Mouse (Mus musculus) left cerebral cortex, postnatal 36 days (tissue): ENCODE results near the gene Ndufb7. TPM values are rescaled to one million over a fixed set of nuclear protein-coding genes. Genes with fewer than 3 reads are reported as not detected.
"Not testable (repeated sequence)": the region's sequence is repeated elsewhere in the genome, so short reads cannot be mapped to it uniquely, and the experiment has no call there.

Experiments
- DNase-seq, 2 experiments: peaks; one replicate each; pipeline ENCODE4 v3.0.0; 2021 to 2022; ENCODE audit warnings: low spot score in 2 of 2, mixed read lengths in 1 of 2
- intact Hi-C: fragments of 180-260 bp; cut with DNase I; formaldehyde crosslinking; loops from one replicate; pipeline ENCODE4 v1.15.1; 2025
- total RNA-seq, 2 experiments: library from RNA; stranded (reverse); gene quantifications; 2 replicates each; pipeline ENCODE4 v1.2.3; 2021

The Ndufb7 gene
- total RNA-seq, 2 experiments from 2014 or later = 134 to 156 TPM

- intact Hi-C loops = no loop called here
- peak; percentile 96 to 98 for DNase-seq
Measured at GRCm38 (mm10) chr8:83594167-83595049, 27.9 kb downstream of the Ndufb7 start.

- intact Hi-C loops = not testable (repeated sequence)
Measured at GRCm38 (mm10) chr8:83595050-83595345, 28.5 kb downstream of the Ndufb7 start.

GRCm38 (mm10) chr8:83596369-83596768, 29.9 kb downstream of the Ndufb7 start:
- no peak for DNase-seq
- intact Hi-C loops = no loop called here

More at GRCm38 (mm10) chr8:83595050-83595345, 28.5 kb downstream of the Ndufb7 start:
- not testable (repeated sequence) for DNase-seq

GRCm38 (mm10) chr8:83598146-83598545, 31.7 kb downstream of the Ndufb7 start:
- no peak for DNase-seq
- intact Hi-C loops = no loop called here

GRCm38 (mm10) chr8:83599814-83600213, 33.3 kb downstream of the Ndufb7 start:
- DNase-seq = no peak
- intact Hi-C loops = loop anchor here (10.0 kb wide), 1 partner anchor 155 kb away; no protein-coding TSS in a partner anchor

GRCm38 (mm10) chr8:83602650-83603029, 36.2 kb downstream of the Ndufb7 start:
- no peak for DNase-seq
- intact Hi-C loops = loop anchor here (10.0 kb wide), 1 partner anchor 158 kb away; no protein-coding TSS in a partner anchor

GRCm38 (mm10) chr8:83607661-83608397, 41.4 kb downstream of the Ndufb7 start, which contains the start of the genes Tecr and Dnajb1:
Gene Tecr (minus strand): TSS chr8:83607971.
Gene Dnajb1 (plus strand): TSS chr8:83608193.
- intact Hi-C loops = loop anchor here (2.0 to 10.0 kb wide), 2 partner anchors 45 to 163 kb away; partner anchors contain the start of gene Gipc1

GRCm38 (mm10) chr8:83608398-83608829, 41.9 kb downstream of the Ndufb7 start:
- peak; percentile 86 for DNase-seq
- intact Hi-C loops = loop anchor here (2.0 to 10.0 kb wide), 2 partner anchors 44 to 164 kb away; partner anchors contain the start of gene Gipc1

More at GRCm38 (mm10) chr8:83607661-83608397, 41.4 kb downstream of the Ndufb7 start, which contains the start of the genes Tecr and Dnajb1:
- peak; percentile 99 to 100 for DNase-seq

- no peak for DNase-seq
- intact Hi-C loops = loop anchor here (2.0 to 10.0 kb wide), 2 partner anchors 44 to 164 kb away; partner anchors contain the start of gene Gipc1
Measured at GRCm38 (mm10) chr8:83609086-83609485, 42.6 kb downstream of the Ndufb7 start.

- intact Hi-C loops = loop anchor here (2.0 to 10.0 kb wide), 2 partner anchors 43 to 165 kb away; partner anchors contain the start of gene Gipc1
- no peak for DNase-seq
Measured at GRCm38 (mm10) chr8:83609547-83610180, 43.2 kb downstream of the Ndufb7 start.

GRCm38 (mm10) chr8:83611921-83612320, 45.5 kb downstream of the Ndufb7 start:
- no peak for DNase-seq
- intact Hi-C loops = no loop called here

- intact Hi-C loops = no loop called here
- DNase-seq = no peak
Measured at GRCm38 (mm10) chr8:83613695-83614094, 47.2 kb downstream of the Ndufb7 start.

GRCm38 (mm10) chr8:83616625-83617024, 50.2 kb downstream of the Ndufb7 start:
- intact Hi-C loops = no loop called here
- no peak for DNase-seq

GRCm38 (mm10) chr8:83617111-83617510, 50.6 kb downstream of the Ndufb7 start:
- DNase-seq = peak in 1 of 2 experiments; percentile 48
- intact Hi-C loops = no loop called here

- intact Hi-C loops = no loop called here
- DNase-seq = no peak
Measured at GRCm38 (mm10) chr8:83618566-83618965, 52.1 kb downstream of the Ndufb7 start.

GRCm38 (mm10) chr8:83619568-83620285, 53.3 kb downstream of the Ndufb7 start:
- DNase-seq = no peak
- intact Hi-C loops = no loop called here
